Mouse (Mus musculus) heart, adult 2 months (tissue): ENCODE data around the gene 9330182L06Rik. TPM values are rescaled to one million over a fixed set of nuclear protein-coding genes. Genes with fewer than 3 reads are reported as not detected.

Experiments used
- DNase-seq, 2 experiments: peaks; one replicate each; pipeline ENCODE4 v3.0.0; 2021
- H3K27ac ChIP-seq: fragments of 200-600 bp; 2 replicates; pipeline ENCODE4 v1.8.1; 2022
- H3K27me3 ChIP-seq: fragments of 200-500 bp; 2 replicates; pipeline ENCODE4 v1.6.1; 2012; ENCODE audit warnings: mild to moderate bottlenecking, low read length, inconsistent platforms, mixed read lengths; ENCODE audit not compliant: control insufficient read depth, insufficient read depth
- H3K36me3 ChIP-seq: fragments of 200-500 bp; 2 replicates; pipeline ENCODE4 v1.6.1; 2012; ENCODE audit warnings: low read length, inconsistent platforms; ENCODE audit not compliant: control insufficient read depth, insufficient read depth
- H3K4me1 ChIP-seq: fragments of 200-500 bp; 2 replicates; pipeline ENCODE4 v1.6.1; 2011; ENCODE audit warnings: low read length; ENCODE audit not compliant: control insufficient read depth, insufficient read depth
- H3K4me3 ChIP-seq: fragments of 200-600 bp; 2 replicates; pipeline ENCODE4 v1.8.1; 2022
- H3K79me2 ChIP-seq: fragments of 200-500 bp; replicated peaks from 2 replicates; pipeline ENCODE4 v1.6.1; 2012; ENCODE audit warnings: mild to moderate bottlenecking, inconsistent platforms, low read length, moderate library complexity, mixed read lengths; ENCODE audit not compliant: control insufficient read depth, insufficient read depth
- H3K9ac ChIP-seq: fragments of 200-500 bp; 2 replicates; pipeline ENCODE4 v1.6.1; 2012; ENCODE audit warnings: low read depth, mild to moderate bottlenecking, control low read depth, inconsistent platforms, low read length, mixed read lengths
- CTCF ChIP-seq: fragments of 200-600 bp; IDR thresholded peaks from 2 replicates; pipeline ENCODE4 v1.8.1; 2022; ENCODE audit warnings: antibody characterized with exemption, mild to moderate bottlenecking, moderate library complexity
- EP300 ChIP-seq: fragments of 200-500 bp; IDR thresholded peaks from 2 replicates; pipeline ENCODE4 v1.6.1; 2011; ENCODE audit warnings: low read depth, low read length, control low read depth; ENCODE audit not compliant: insufficient read depth
- POLR2A ChIP-seq: fragments of 200-500 bp; IDR thresholded peaks from 2 replicates; pipeline ENCODE4 v1.6.1; 2011; ENCODE audit warnings: mild to moderate bottlenecking, low read depth, low read length, control low read depth; ENCODE audit not compliant: insufficient read depth
- WGBS: fragments of 180-500 bp; shearing (Covaris S2); methylation state at CpG from one replicate; pipeline ENCODE4 v1.1.7; 2018; 5-methylcytosine and 5-hydroxymethylcytosine counted together
- intact Hi-C: fragments of 180-260 bp; cut with DNase I; formaldehyde crosslinking; loops from one replicate; pipeline ENCODE4 v1.15.1; 2025
- polyA plus RNA-seq: library from polyadenylated mRNA; depleted of rRNA; stranded (reverse); fragments of >200 nt; gene quantifications from 2 replicates; pipeline ENCODE4 v1.2.3, GENCODE M21; 2012
- total RNA-seq, 2 experiments: library from RNA; stranded (reverse); gene quantifications; 2 replicates each; pipeline ENCODE4 v1.2.3; 2021

Gene 9330182L06Rik
- total and polyA plus RNA-seq, 3 experiments = 0.04 to 0.23 (median 0.10) TPM

DNA sequence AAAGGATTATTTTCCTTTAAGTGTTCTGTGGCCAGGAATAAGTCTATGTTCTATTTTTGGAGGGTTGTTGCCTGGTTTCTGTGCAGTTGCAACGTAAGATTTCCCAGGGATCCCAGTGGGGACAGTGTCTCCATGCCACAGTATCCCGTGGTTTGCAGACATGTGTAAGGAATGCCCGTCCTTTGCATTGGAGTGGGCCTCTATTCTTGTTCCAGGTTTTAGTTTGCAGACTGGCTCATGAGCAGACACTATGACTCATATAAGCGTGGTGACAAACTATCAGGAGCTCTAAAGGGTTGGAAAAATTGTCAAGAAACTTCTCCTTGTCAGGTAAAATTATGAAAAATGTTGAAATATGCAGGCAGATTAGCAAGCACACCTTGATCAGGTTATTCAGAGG is 107.4 kb downstream of the 9330182L06Rik start:
- Histone ChIP-seq H3K9ac (no peak overlapping the region), H3K4me1 (no peaks in the 10 kb centered on the region), H3K36me3 (no peaks in the 10 kb centered on the region), H3K79me2 (no peaks in the 10 kb centered on the region), H3K27me3 (no peaks in the 10 kb centered on the region), H3K27ac (no peak overlapping the region), H3K4me3 (no peak overlapping the region)
- WGBS = 60% methylated on average over 4 of the region's 4 CpGs
- TF ChIP-seq EP300 (no peak), POLR2A (no peak), CTCF (no peak)
- intact Hi-C loops = no loop called here
- no peak for DNase-seq

DNA sequence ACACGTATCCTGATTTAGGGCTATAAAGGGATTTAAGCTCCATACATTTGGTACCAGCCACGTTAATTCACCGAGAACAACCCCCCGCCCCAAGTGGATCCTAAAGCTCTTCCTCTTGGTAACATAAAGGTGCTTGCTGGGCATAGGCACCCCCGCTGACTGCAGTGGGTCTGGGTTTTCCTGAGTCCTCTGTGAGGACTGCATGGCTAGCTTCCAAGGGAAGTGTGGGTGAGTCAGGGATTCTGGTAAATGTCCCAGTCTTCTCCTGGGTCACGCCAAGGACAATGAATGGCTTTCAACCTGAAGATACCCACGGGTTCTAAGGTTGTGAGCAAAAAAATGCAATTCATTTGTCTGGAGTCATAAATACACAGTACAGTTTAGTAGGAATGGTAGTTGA is 124.0 kb downstream of the 9330182L06Rik start:
- 49% methylated on average over 7 of the region's 7 CpGs for WGBS
- no peak for DNase-seq

DNA sequence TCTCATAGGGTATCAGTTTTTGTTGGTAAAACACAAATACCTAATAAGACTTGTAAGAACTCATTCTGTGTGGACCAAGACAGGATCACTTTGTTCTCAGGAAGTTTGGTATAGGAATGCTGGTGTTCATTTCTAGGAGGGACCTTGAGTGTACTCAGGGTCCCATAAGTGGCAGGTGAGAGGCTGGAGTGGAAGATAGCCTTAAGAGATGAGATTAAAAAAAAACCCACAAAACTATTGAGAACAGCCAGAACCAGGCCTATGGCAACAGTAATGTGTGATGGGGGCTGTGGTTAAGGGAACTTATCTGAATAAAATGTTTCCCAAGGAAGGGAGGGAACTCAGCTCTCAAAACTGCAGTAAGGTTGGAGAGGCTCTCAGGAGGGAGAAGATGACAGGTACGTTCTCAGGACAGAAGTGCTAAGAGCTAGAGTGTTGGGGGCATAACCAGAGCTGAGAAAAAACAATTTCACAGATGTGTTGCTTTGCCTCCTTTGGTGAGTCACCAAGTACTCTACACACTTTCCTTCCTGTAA is 126.0 kb downstream of the 9330182L06Rik start:
- intact Hi-C loops = no loop called here
- no peak overlapping the region for H3K4me3 ChIP-seq
- H3K79me2 ChIP-seq = no peaks in the 10 kb centered on the region
- no peaks in the 10 kb centered on the region for H3K27me3 ChIP-seq
- no peaks in the 10 kb centered on the region for H3K36me3 ChIP-seq
- no peaks in the 10 kb centered on the region for H3K4me1 ChIP-seq
- no peak overlapping the region for H3K27ac ChIP-seq
- DNase-seq = no peak
- TF ChIP-seq CTCF = no peak
- TF ChIP-seq EP300 = no peak
- no peak for TF ChIP-seq POLR2A
- 25% methylated on average over 1 of the region's 1 CpGs for WGBS
- H3K9ac ChIP-seq = no peak overlapping the region

More for the DNA sequence above, 124.0 kb downstream of the 9330182L06Rik start:
- Histone ChIP-seq H3K27me3 (no peaks in the 10 kb centered on the region), H3K4me1 (no peaks in the 10 kb centered on the region), H3K4me3 (no peak overlapping the region), H3K27ac (no peak overlapping the region), H3K36me3 (no peaks in the 10 kb centered on the region), H3K79me2 (no peaks in the 10 kb centered on the region), H3K9ac (no peak overlapping the region)
- TF ChIP-seq CTCF = no peak
- no peak for TF ChIP-seq POLR2A
- TF ChIP-seq EP300 = no peak
- intact Hi-C loops = no loop called here

DNA sequence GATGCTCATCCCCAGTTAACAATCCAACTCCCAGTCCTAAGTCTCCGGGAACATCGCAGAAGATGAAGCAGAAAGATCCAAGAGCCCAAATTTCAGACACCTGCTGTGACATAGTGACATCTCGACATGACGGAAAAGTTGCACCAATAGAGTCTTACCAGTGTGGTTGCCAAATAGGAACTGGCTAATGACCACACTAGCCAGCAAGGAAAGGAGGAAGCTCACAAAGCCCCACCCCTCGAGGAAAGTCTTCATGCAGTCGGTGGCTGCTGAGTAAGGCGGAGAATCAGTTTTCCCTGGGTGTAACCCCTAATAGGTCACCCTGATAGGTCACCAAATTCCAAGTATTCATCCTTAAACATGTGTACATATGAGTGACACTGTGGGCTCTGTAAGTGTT is 151.2 kb downstream of the 9330182L06Rik start:
- 69% methylated on average over 7 of the region's 7 CpGs for WGBS
- DNase-seq = no peak

DNA sequence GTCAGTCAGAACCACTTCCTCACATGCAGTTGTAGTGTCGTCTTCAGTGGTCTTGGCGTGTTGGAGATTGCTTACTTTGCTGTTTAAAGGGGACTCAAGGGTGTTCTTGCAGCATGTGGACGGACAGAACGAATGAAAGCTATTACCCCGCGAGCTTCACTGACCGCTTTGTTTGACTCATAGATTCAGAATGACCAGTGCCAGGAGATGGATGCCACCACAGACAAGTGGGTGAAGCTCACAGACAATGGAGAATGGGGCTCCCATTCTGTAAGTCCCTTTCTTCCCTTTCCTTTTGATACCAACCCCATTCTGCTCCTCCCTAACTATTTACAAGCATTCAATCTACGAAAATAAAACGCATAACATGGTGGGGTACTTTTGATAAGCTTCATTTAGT is 151.9 kb downstream of the 9330182L06Rik start:
- no peaks in the 10 kb centered on the region for H3K27me3 ChIP-seq
- H3K79me2 ChIP-seq = no peaks in the 10 kb centered on the region
- no peak overlapping the region for H3K4me3 ChIP-seq
- 91% methylated on average over 9 of the region's 9 CpGs for WGBS
- no peak overlapping the region for H3K9ac ChIP-seq
- intact Hi-C loops = no loop called here
- DNase-seq = no peak
- H3K27ac ChIP-seq = no peak overlapping the region
- no peaks in the 10 kb centered on the region for H3K4me1 ChIP-seq
- TF ChIP-seq POLR2A (no peak), EP300 (no peak), CTCF (no peak)
- H3K36me3 ChIP-seq = no peaks in the 10 kb centered on the region

More for the DNA sequence above, 151.2 kb downstream of the 9330182L06Rik start:
- H3K4me1 ChIP-seq = no peaks in the 10 kb centered on the region
- no peak for TF ChIP-seq CTCF
- no peak for TF ChIP-seq EP300
- TF ChIP-seq POLR2A = no peak
- intact Hi-C loops = no loop called here
- H3K27ac ChIP-seq = no peak overlapping the region
- no peak overlapping the region for H3K9ac ChIP-seq
- no peak overlapping the region for H3K4me3 ChIP-seq
- no peaks in the 10 kb centered on the region for H3K36me3 ChIP-seq
- no peaks in the 10 kb centered on the region for H3K79me2 ChIP-seq
- H3K27me3 ChIP-seq = no peaks in the 10 kb centered on the region

DNA sequence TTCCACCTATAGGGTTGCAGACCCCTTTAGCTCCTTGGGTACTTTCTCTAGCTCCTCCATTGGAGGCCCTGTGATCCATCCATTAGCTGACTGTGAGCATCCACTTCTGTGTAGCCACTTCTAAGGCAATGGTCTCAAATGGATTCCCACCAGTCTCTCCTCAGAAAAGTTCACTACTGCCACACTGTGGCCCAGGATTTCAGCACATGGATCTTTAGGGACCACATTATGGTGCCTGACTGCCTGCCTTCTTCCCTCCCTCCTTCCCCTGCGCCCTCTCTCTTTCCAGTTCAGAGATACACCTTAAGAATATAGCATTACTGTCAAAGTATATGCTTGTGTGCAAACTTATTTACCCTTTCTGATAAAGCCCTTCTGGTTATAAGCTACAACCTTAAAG is 154.0 kb downstream of the 9330182L06Rik start:
- no peak for DNase-seq
- no peaks in the 10 kb centered on the region for H3K4me1 ChIP-seq
- no peak overlapping the region for H3K4me3 ChIP-seq
- TF ChIP-seq EP300 (no peak), CTCF (peak; percentile 15; the same call in 1 of the 2 replicates)
- H3K27me3 ChIP-seq = no peaks in the 10 kb centered on the region
- no peaks in the 10 kb centered on the region for H3K79me2 ChIP-seq
- H3K27ac ChIP-seq = no peak overlapping the region
- intact Hi-C loops = loop anchor here (10.0 kb wide), 1 partner anchor 345 kb away; no protein-coding TSS in a partner anchor
- H3K9ac ChIP-seq = no peak overlapping the region
- 24% methylated on average over 1 of the region's 1 CpGs for WGBS
- no peaks in the 10 kb centered on the region for H3K36me3 ChIP-seq
